Mouse (Mus musculus) intestine, postnatal 0 days (tissue): ENCODE data around the gene Zfp366. TPM values are rescaled to one million over a fixed set of nuclear protein-coding genes. Genes with fewer than 3 reads are reported as not detected.
A peak's percentile ranks its signal among the peaks of the same experiment; 100 is the strongest.

Experiments
- ATAC-seq: fragments of 200-750 bp; cut with Nextera tagmentation; 2 replicates; pipeline ENCODE4 v1.8.0; 2017; ENCODE audit warnings: mild to moderate bottlenecking, moderate TSS enrichment, moderate library complexity
- H3K27ac ChIP-seq: fragments of 300-500 bp; sonication (generic); 2 replicates; pipeline ENCODE4 v1.5.1; 2014; ENCODE audit warnings: mild to moderate bottlenecking, low read depth, low read length, moderate library complexity
- H3K27me3 ChIP-seq: fragments of 300-500 bp; sonication (generic); replicated peaks from 2 replicates; pipeline ENCODE4 v1.6.1; 2014; ENCODE audit warnings: low read length, mixed read lengths; ENCODE audit not compliant: control insufficient read depth, insufficient read depth
- H3K36me3 ChIP-seq: fragments of 300-500 bp; sonication (generic); 2 replicates; pipeline ENCODE4 v1.6.1; 2014; ENCODE audit warnings: mild to moderate bottlenecking, moderate library complexity; ENCODE audit not compliant: control insufficient read depth, insufficient read depth
- H3K4me1 ChIP-seq: fragments of 300-500 bp; sonication (generic); replicated peaks from 2 replicates; pipeline ENCODE4 v1.6.1; 2014; ENCODE audit warnings: antibody characterized with exemption, low read length, mixed read lengths; ENCODE audit not compliant: control insufficient read depth, insufficient read depth
- H3K4me2 ChIP-seq: fragments of 300-500 bp; sonication (generic); replicated peaks from 2 replicates; pipeline ENCODE4 v1.6.1; 2014; ENCODE audit warnings: low read depth, mild to moderate bottlenecking, moderate library complexity
- H3K4me3 ChIP-seq: fragments of 300-500 bp; sonication (generic); 2 replicates; pipeline ENCODE4 v1.5.1; 2014; ENCODE audit warnings: low read depth, low read length
- H3K9ac ChIP-seq: fragments of 300-500 bp; sonication (generic); 2 replicates; pipeline ENCODE4 v1.6.1; 2014; ENCODE audit warnings: mild to moderate bottlenecking, low read depth, low read length
- H3K9me3 ChIP-seq: fragments of 300-500 bp; sonication (generic); 2 replicates; pipeline ENCODE4 v1.6.1; 2016; ENCODE audit warnings: mixed run types; ENCODE audit not compliant: control insufficient read depth
- CTCF ChIP-seq: sonication (generic); IDR thresholded peaks from 2 replicates; pipeline ENCODE4 v1.5.1; 2016; ENCODE audit warnings: low read depth, mild to moderate bottlenecking, control low read depth, antibody characterized with exemption, moderate library complexity
- WGBS: fragments of 180-500 bp; shearing (Covaris S2); extraction: QIAGEN DNeasy Blood & Tissue Kit; methylation state at CpG from one replicate; pipeline ENCODE4 v1.1.7; 2014; 5-methylcytosine and 5-hydroxymethylcytosine counted together
- polyA plus RNA-seq: library from polyadenylated mRNA; unstranded; fragments of >200 nt; fragmentation: Nextera tagmentation; extraction: Ambion mirVana; gene quantifications from 2 replicates; pipeline ENCODE4 v1.2.1, GENCODE M21; 2015

Gene Zfp366
- polyA plus RNA-seq, 1 experiment from 2014 or later = 0.39 TPM

- Histone ChIP-seq H3K4me3 (no peak overlapping the region), H3K9ac (no peak overlapping the region), H3K4me1 (peaks cover 6% of the 10 kb centered on the region; the same call in 1 of the 2 replicates), H3K27ac (no peak overlapping the region), H3K9me3 (no peaks in the 10 kb centered on the region), H3K4me2 (no peak overlapping the region), H3K27me3 (no peaks in the 10 kb centered on the region), H3K36me3 (no peaks in the 10 kb centered on the region)
- TF ChIP-seq CTCF = no peak
- WGBS = 68% methylated on average over 19 of the region's 20 CpGs
- no peak for ATAC-seq
Measured at GRCm38 (mm10) chr13:99235428-99236210, 51.0 kb downstream of the Zfp366 start.

- Histone ChIP-seq H3K4me2 (no peak overlapping the region), H3K4me3 (no peak overlapping the region), H3K36me3 (no peaks in the 10 kb centered on the region), H3K27me3 (no peaks in the 10 kb centered on the region), H3K9ac (no peak overlapping the region), H3K27ac (no peak overlapping the region), H3K9me3 (no peaks in the 10 kb centered on the region), H3K4me1 (peaks cover 6% of the 10 kb centered on the region; the same call in 1 of the 2 replicates)
- ATAC-seq = no peak
- WGBS = 65% methylated on average over 2 of the region's 2 CpGs
- no peak for TF ChIP-seq CTCF
Measured at GRCm38 (mm10) chr13:99236222-99236621, 51.6 kb downstream of the Zfp366 start.

DNA sequence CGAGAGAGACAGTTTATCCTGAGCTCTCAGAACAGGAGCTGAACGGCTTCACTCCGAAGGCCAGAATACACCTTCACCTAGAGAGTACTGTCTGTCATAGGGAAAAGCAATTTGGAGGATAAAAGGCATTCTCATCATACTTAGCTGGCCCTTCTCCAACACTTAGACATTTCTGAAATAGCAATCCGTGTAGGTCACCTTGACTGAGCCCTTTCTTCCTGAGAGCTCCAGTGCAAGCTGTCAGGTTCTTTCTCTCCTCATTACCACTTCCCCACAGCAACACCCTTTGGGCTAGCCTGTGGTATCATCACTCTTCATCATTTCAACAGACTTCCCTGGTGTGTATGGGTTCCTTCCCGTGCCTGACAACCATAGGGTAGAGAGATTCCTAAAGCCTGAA lies 52.5 kb downstream of the Zfp366 start:
- H3K27me3 ChIP-seq = no peaks in the 10 kb centered on the region
- no peaks in the 10 kb centered on the region for H3K36me3 ChIP-seq
- WGBS = 75% methylated on average over 5 of the region's 5 CpGs
- H3K4me3 ChIP-seq = no peak overlapping the region
- H3K27ac ChIP-seq = no peak overlapping the region
- no peak overlapping the region for H3K9ac ChIP-seq
- H3K9me3 ChIP-seq = no peaks in the 10 kb centered on the region
- ATAC-seq = no peak
- no peak overlapping the region for H3K4me2 ChIP-seq
- TF ChIP-seq CTCF = no peak
- H3K4me1 ChIP-seq = peaks cover 6% of the 10 kb centered on the region; the same call in 1 of the 2 replicates

DNA sequence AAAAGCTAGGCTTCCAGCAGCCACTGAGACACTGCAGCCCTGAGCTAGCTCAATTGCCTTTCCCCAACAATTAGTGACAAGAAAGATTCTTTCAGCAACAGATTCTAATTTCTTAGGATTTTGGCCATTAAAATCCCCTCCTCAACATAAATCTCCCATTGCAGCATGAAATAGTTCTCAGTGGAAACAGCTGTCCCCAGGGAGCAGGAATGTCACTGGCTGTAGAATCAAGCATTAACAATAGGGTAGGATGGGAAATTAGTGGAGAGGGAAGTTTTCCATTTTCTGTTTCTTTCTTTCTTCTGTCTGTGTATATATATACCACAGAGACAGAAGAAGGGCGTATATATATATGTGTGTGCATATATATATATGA lies 53.2 kb downstream of the Zfp366 start:
- H3K4me1 ChIP-seq = peaks cover 6% of the 10 kb centered on the region; the same call in 1 of the 2 replicates
- H3K4me3 ChIP-seq = no peak overlapping the region
- no peaks in the 10 kb centered on the region for H3K36me3 ChIP-seq
- no peak for TF ChIP-seq CTCF
- H3K9me3 ChIP-seq = no peaks in the 10 kb centered on the region
- H3K27me3 ChIP-seq = no peaks in the 10 kb centered on the region
- no peak overlapping the region for H3K27ac ChIP-seq
- no peak overlapping the region for H3K9ac ChIP-seq
- 57% methylated on average over 1 of the region's 1 CpGs for WGBS
- ATAC-seq = no peak
- no peak overlapping the region for H3K4me2 ChIP-seq

DNA sequence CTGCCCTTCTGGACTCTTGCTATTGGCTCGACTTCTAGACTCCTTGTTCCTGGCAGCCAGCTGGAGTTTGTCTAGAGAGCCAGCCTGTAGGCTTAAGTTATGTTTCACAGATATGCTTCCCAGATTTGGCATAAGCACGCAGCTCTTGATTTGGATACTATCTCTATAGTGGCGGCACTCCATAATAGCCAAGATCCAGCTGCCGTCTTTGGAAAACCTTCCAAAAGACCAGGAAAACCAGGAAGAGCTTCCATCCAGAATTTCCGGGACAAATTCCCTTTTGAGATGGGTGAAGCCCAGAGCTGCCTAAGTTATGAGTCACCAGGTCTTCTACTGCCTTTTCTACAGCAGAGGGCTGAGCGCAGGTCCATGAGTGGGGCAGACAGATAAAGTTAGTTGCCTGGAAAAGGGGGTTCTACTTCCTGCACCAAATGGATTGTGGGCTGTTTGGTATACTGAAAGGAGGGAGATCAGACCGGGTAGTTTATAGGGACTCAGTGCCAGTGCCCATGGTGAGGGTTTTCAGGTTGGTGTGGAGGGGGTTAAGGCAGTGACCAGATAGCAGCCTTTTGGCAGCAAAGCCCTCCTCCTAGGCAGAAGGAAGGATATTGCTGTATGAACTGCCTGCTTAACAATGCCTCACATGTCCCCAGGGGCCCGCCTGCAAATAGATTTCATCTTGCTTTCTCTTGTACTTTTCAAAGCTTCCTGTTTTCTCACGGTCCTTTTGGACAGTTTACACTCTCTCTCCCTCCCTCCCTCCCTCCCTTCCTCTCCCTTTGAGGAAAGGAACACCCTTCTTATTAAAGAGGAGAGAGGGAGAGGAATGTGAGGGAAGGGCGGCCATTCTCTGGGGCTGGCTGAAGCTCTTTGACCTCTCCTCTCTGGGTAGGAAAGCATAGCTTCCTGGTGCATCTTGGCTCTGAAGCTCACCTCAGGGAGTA lies 53.9 kb downstream of the Zfp366 start:
- WGBS = 39% methylated on average over 10 of the region's 10 CpGs
- Histone ChIP-seq H3K27me3 (no peaks in the 10 kb centered on the region), H3K4me1 (peaks cover 6% of the 10 kb centered on the region; the same call in 1 of the 2 replicates), H3K36me3 (no peaks in the 10 kb centered on the region), H3K9ac (no peak overlapping the region), H3K9me3 (no peaks in the 10 kb centered on the region), H3K4me3 (no peak overlapping the region), H3K4me2 (0 out of 2 replicates have a peak overlapping the region, but pooled peaks have one; percentile 17), H3K27ac (peak overlapping the region; percentile 83)
- peak; percentile 43 for ATAC-seq
- TF ChIP-seq CTCF = no peak

DNA sequence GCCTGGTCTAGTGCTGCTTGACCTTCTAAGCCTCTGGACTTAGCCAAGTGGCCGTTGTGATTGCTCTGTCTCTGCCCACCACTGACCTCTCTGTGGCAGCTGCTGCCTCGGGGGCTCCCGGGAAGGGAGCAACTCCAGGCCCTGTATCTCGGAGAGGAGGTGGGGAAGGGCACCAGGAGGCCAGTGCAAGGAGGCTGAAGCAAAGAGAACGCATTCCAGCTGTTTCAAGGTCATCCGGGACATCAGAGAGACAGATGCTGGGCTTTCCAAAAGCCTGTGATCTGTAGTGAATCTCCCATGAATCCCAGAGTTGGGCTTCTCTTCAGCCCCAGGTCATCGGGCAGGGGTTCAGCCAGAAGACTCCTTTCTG lies 54.5 kb downstream of the Zfp366 start:
- no peak for TF ChIP-seq CTCF
- peaks cover 6% of the 10 kb centered on the region; the same call in 1 of the 2 replicates for H3K4me1 ChIP-seq
- H3K27me3 ChIP-seq = no peaks in the 10 kb centered on the region
- 0 out of 2 replicates have a peak overlapping the region, but pooled peaks have one; percentile 17 for H3K4me2 ChIP-seq
- 27% methylated on average over 7 of the region's 7 CpGs for WGBS
- ATAC-seq = no peak
- no peaks in the 10 kb centered on the region for H3K36me3 ChIP-seq
- no peak overlapping the region for H3K9ac ChIP-seq
- peak overlapping the region; percentile 83 for H3K27ac ChIP-seq
- H3K4me3 ChIP-seq = no peak overlapping the region
- H3K9me3 ChIP-seq = no peaks in the 10 kb centered on the region
